Mouse (Mus musculus) mesoderm, embryonic 11.5 days (tissue): ENCODE results near the gene Camk2n1.
A peak's percentile ranks its signal among the peaks of the same experiment; 100 is the strongest.
"Not testable (repeated sequence)": the region's sequence is repeated elsewhere in the genome, so short reads cannot be mapped to it uniquely, and the experiment has no call there.

Source experiments
- DNase-seq: peaks from one replicate; pipeline ENCODE4 v3.0.0-alpha.2; 2012; ENCODE audit warnings: low read depth, low spot score

Camk2n1 gene

GRCm38 (mm10) chr4:138453753-138454570 is at the start of gene Camk2n1:
Gene Camk2n1, plus strand, starts transcription at chr4:138454314.
- peak; percentile 73 for DNase-seq

GRCm38 (mm10) chr4:138404806-138405205 is 49.3 kb upstream of the Camk2n1 start:
- peak; percentile 41 for DNase-seq

- no peak for DNase-seq
Measured at GRCm38 (mm10) chr4:138407479-138408194, 46.5 kb upstream of the Camk2n1 start.

- no peak for DNase-seq
Measured at GRCm38 (mm10) chr4:138411011-138411410, 43.1 kb upstream of the Camk2n1 start.

- no peak for DNase-seq
Measured at GRCm38 (mm10) chr4:138411504-138412121, 42.5 kb upstream of the Camk2n1 start.

- no peak for DNase-seq
Measured at GRCm38 (mm10) chr4:138414725-138415124, 39.4 kb upstream of the Camk2n1 start.

- DNase-seq, result no peak
Measured at GRCm38 (mm10) chr4:138415991-138416390, 38.1 kb upstream of the Camk2n1 start.

GRCm38 (mm10) chr4:138416414-138416813 is 37.7 kb upstream of the Camk2n1 start:
- DNase-seq, result no peak

GRCm38 (mm10) chr4:138417882-138418281 is 36.2 kb upstream of the Camk2n1 start:
- DNase-seq, result no peak

- no peak for DNase-seq
Measured at GRCm38 (mm10) chr4:138418340-138418957, 35.7 kb upstream of the Camk2n1 start.

GRCm38 (mm10) chr4:138425028-138425427 is 29.1 kb upstream of the Camk2n1 start:
- no peak for DNase-seq

GRCm38 (mm10) chr4:138425604-138426003 is 28.5 kb upstream of the Camk2n1 start:
- DNase-seq, result not testable (repeated sequence)

GRCm38 (mm10) chr4:138426778-138427705 is 27.1 kb upstream of the Camk2n1 start:
- DNase-seq, result peak; percentile 83

- peak; percentile 47 for DNase-seq
Measured at GRCm38 (mm10) chr4:138429778-138430177, 24.3 kb upstream of the Camk2n1 start.

- DNase-seq, result no peak
Measured at GRCm38 (mm10) chr4:138431340-138431739, 22.8 kb upstream of the Camk2n1 start.

- peak; percentile 96 for DNase-seq
Measured at GRCm38 (mm10) chr4:138434347-138435316, 19.5 kb upstream of the Camk2n1 start, which contains the start of gene Mul1. Gene Mul1, plus strand, starts transcription at chr4:138434671.

- DNase-seq, result no peak
Measured at GRCm38 (mm10) chr4:138440062-138440461, 14.1 kb upstream of the Camk2n1 start.

- no peak for DNase-seq
Measured at GRCm38 (mm10) chr4:138444941-138445340, 9.2 kb upstream of the Camk2n1 start.

GRCm38 (mm10) chr4:138446981-138447380 is 7.1 kb upstream of the Camk2n1 start:
- no peak for DNase-seq
